ENCODE assay signal across 13 mouse cellular contexts in the genomic region with DNA sequence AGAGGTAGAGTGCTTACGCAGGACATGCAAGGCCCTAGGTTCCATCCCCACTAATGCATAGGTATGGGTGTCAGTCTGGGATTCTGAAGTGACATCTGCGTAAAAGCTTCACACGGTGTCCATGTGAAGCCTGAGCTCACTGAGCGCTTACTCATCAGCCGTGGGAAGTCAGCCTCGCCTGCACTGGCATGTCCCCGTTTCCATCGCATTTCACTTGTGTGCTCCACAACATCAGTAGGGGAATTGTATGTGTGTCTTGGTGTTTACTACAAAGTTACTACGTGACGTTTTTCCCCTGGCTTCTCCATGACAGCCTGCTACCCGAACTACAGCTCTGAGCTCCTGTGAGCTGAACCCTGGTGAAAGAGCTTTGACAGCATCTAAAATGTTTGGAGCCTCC.
DNase-seq lines count a peak whose midpoint lies in the region; ATAC-seq and TF ChIP-seq lines count a peak whose summit lies in the region.
"Had no signal": no experiment of that assay in that cellular context is flagged by ENCODE, and none has a peak within 500 bp of the region (broad histone marks: within the 10 kb centered on the region; RNA-seq: fewer than 3 reads in every experiment).

No protein-coding gene starts in this region.

- no peaks in the 10 kb centered on the region for H3K9me3 ChIP-seq in hindbrain, embryonic 10.5 days
- H3K9me3 ChIP-seq in hindbrain, embryonic 16.5 days (ENCODE audit: control insufficient read depth, low read length) = no peaks in the 10 kb centered on the region
- no peaks in the 10 kb centered on the region for H3K9me3 ChIP-seq in embryonic facial prominence, embryonic 10.5 days
- H3K9me3 ChIP-seq in neural tube, embryonic 11.5 days (ENCODE audit: control insufficient read depth, low read length) = no peaks in the 10 kb centered on the region
- no peaks in the 10 kb centered on the region for H3K9me3 ChIP-seq in lung, postnatal 0 days (ENCODE audit: low read length)
- H3K9me3 ChIP-seq: lung, embryonic 15.5 days; megakaryocyte, embryonic 14.5 days had no signal

- H3K27me3 ChIP-seq in hindbrain, embryonic 10.5 days (ENCODE audit: insufficient read depth, poor library complexity, severe bottlenecking) = no peaks in the 10 kb centered on the region
- H3K27me3 ChIP-seq in hindbrain, embryonic 16.5 days (replicated peaks; ENCODE audit: control insufficient read depth, insufficient read depth, low read length) = no peaks in the 10 kb centered on the region
- H3K27me3 ChIP-seq in embryonic facial prominence, embryonic 10.5 days (replicated peaks; ENCODE audit: low read depth, poor library complexity, severe bottlenecking) = no peaks in the 10 kb centered on the region
- no peaks in the 10 kb centered on the region for H3K27me3 ChIP-seq in neural tube, embryonic 11.5 days (ENCODE audit: control insufficient read depth, insufficient read depth, low read length)
- no peaks in the 10 kb centered on the region for H3K27me3 ChIP-seq in lung, postnatal 0 days (replicated peaks; ENCODE audit: insufficient read depth, low read length)
- H3K27me3 ChIP-seq: lung, embryonic 15.5 days had no signal

- no peak for TF ChIP-seq EP300 in lung, postnatal 0 days (IDR thresholded peaks at IDR 0.05)

- WGBS in hindbrain, embryonic 10.5 days = 77% methylated on average over 11 of the region's 11 CpGs
- 64% methylated on average over 11 of the region's 11 CpGs for WGBS in hindbrain, embryonic 16.5 days
- 81% methylated on average over 11 of the region's 11 CpGs for WGBS in embryonic facial prominence, embryonic 10.5 days
- WGBS in neural tube, embryonic 11.5 days = 86% methylated on average over 11 of the region's 11 CpGs
- WGBS in lung, postnatal 0 days = 84% methylated on average over 11 of the region's 11 CpGs

- H3K4me3 ChIP-seq in hindbrain, embryonic 10.5 days = no peak overlapping the region
- H3K4me3 ChIP-seq in hindbrain, embryonic 16.5 days (ENCODE audit: low read length) = no peak overlapping the region
- no peak overlapping the region for H3K4me3 ChIP-seq in embryonic facial prominence, embryonic 10.5 days
- no peak overlapping the region for H3K4me3 ChIP-seq in neural tube, embryonic 11.5 days (ENCODE audit: low read depth, low read length)
- no peak overlapping the region for H3K4me3 ChIP-seq in gastrocnemius, adult 2 months
- no peak overlapping the region for H3K4me3 ChIP-seq in lung, postnatal 0 days (ENCODE audit: low read depth, low read length)
- H3K4me3 ChIP-seq: lung, embryonic 15.5 days; megakaryocyte, embryonic 14.5 days had no signal

- ATAC-seq in frontal cortex, adult (ENCODE audit: low TSS enrichment) = peak; percentile 45
- no peak for ATAC-seq in hindbrain, embryonic 16.5 days
- no peak for ATAC-seq in neural tube, embryonic 11.5 days (ENCODE audit: insufficient read depth, low FRiP score, low TSS enrichment)
- no peak for ATAC-seq in lung, postnatal 0 days

- intact Hi-C loops in gastrocnemius, adult 2 months (cut with DNase I) = no loop called here

- no peak for TF ChIP-seq CTCF in gastrocnemius, adult 2 months (IDR thresholded peaks at IDR 0.05)
- no peak for TF ChIP-seq CTCF in lung, postnatal 0 days (IDR thresholded peaks at IDR 0.05)

- no peaks in the 10 kb centered on the region for H3K36me3 ChIP-seq in hindbrain, embryonic 10.5 days
- no peaks in the 10 kb centered on the region for H3K36me3 ChIP-seq in hindbrain, embryonic 16.5 days (ENCODE audit: control insufficient read depth, insufficient read depth, low read length)
- H3K36me3 ChIP-seq in embryonic facial prominence, embryonic 10.5 days (replicated peaks) = no peaks in the 10 kb centered on the region
- no peaks in the 10 kb centered on the region for H3K36me3 ChIP-seq in neural tube, embryonic 11.5 days (ENCODE audit: control insufficient read depth, insufficient read depth, low read length)
- no peaks in the 10 kb centered on the region for H3K36me3 ChIP-seq in lung, postnatal 0 days (ENCODE audit: insufficient read depth, low read length)
- H3K36me3 ChIP-seq: lung, embryonic 15.5 days had no signal

- DNase-seq in frontal cortex, postnatal 25 days (ENCODE audit: low spot score in 2 of 2) = no peak
- no peak for DNase-seq in hindbrain, embryonic 10.5 days (ENCODE audit: low spot score)
- no peak for DNase-seq in embryonic facial prominence, embryonic 10.5 days (ENCODE audit: low spot score)
- no peak for DNase-seq in neural tube, embryonic 11.5 days (ENCODE audit: low spot score)
- no peak for DNase-seq in gastrocnemius, adult 2 months
- DNase-seq in lung, postnatal 0 days (ENCODE audit: low spot score) = no peak
- DNase-seq: adrenal gland, adult 8-10 months; liver; thymus, postnatal 4 days had no signal

- H3K27ac ChIP-seq in hindbrain, embryonic 10.5 days = peak overlapping the region; percentile 89
- H3K27ac ChIP-seq in hindbrain, embryonic 16.5 days (ENCODE audit: low read depth, low read length) = no peak overlapping the region
- peak overlapping the region; percentile 75; the same call in 1 of the 2 replicates for H3K27ac ChIP-seq in embryonic facial prominence, embryonic 10.5 days (replicated peaks)
- H3K27ac ChIP-seq in neural tube, embryonic 11.5 days (ENCODE audit: low read depth, low read length) = peak overlapping the region; percentile 14; the same call in 1 of the 2 replicates
- H3K27ac ChIP-seq in gastrocnemius, adult 2 months = no peak overlapping the region
- H3K27ac ChIP-seq in lung, postnatal 0 days (ENCODE audit: low read length) = no peak overlapping the region

- no peak overlapping the region for H3K9ac ChIP-seq in hindbrain, embryonic 16.5 days (ENCODE audit: low read depth, low read length)
- no peak overlapping the region for H3K9ac ChIP-seq in neural tube, embryonic 11.5 days (ENCODE audit: low read length)
- H3K9ac ChIP-seq in lung, postnatal 0 days (replicated peaks; ENCODE audit: low read depth) = no peak overlapping the region
- H3K9ac ChIP-seq: lung, embryonic 15.5 days had no signal

- peaks cover 63% of the 10 kb centered on the region for H3K4me1 ChIP-seq in hindbrain, embryonic 10.5 days (replicated peaks)
- peaks cover 48% of the 10 kb centered on the region for H3K4me1 ChIP-seq in hindbrain, embryonic 16.5 days (ENCODE audit: control insufficient read depth, insufficient read depth, low read depth, low read length)
- peaks cover 53% of the 10 kb centered on the region for H3K4me1 ChIP-seq in embryonic facial prominence, embryonic 10.5 days
- H3K4me1 ChIP-seq in neural tube, embryonic 11.5 days (ENCODE audit: control insufficient read depth, insufficient read depth, low read length) = peaks cover 52% of the 10 kb centered on the region
- H3K4me1 ChIP-seq in lung, postnatal 0 days (ENCODE audit: insufficient read depth, low read depth, low read length) = no peaks in the 10 kb centered on the region
- H3K4me1 ChIP-seq: megakaryocyte, embryonic 14.5 days had no signal

- H3K4me2 ChIP-seq in hindbrain, embryonic 16.5 days (ENCODE audit: low read length) = no peak overlapping the region
- H3K4me2 ChIP-seq in neural tube, embryonic 11.5 days (ENCODE audit: low read depth) = no peak overlapping the region
- H3K4me2 ChIP-seq in lung, postnatal 0 days (replicated peaks; ENCODE audit: low read depth, low read length) = no peak overlapping the region

Comparison
In these comparisons a context has a peak if more than half of its experiments do, and no peak if none do; other contexts are left out.
1. H3K27ac ChIP-seq: peak in hindbrain, embryonic 10.5 days (single experiment), embryonic facial prominence, embryonic 10.5 days (single experiment) and neural tube, embryonic 11.5 days (single experiment); none in hindbrain, embryonic 16.5 days (single experiment), gastrocnemius, adult 2 months (single experiment) and lung, postnatal 0 days (single experiment).